Mouse (Mus musculus) urinary bladder, postnatal 25 days (tissue): ENCODE data around the gene Epsti1.
A peak's percentile ranks its signal among the peaks of the same experiment; 100 is the strongest.
"Not testable (repeated sequence)": the region's sequence is repeated elsewhere in the genome, so short reads cannot be mapped to it uniquely, and the experiment has no call there.

Source experiments
- DNase-seq: peaks from one replicate; pipeline ENCODE4 v3.0.0; 2022; ENCODE audit warnings: low spot score

Epsti1 gene

GRCm38 (mm10) chr14:77904171-77904762, at the start of gene Epsti1:
Epsti1 (plus strand) TSS chr14:77904239.
- DNase-seq, result peak; percentile 3

GRCm38 (mm10) chr14:77859894-77860293, 44.1 kb upstream of the Epsti1 start:
- no peak for DNase-seq

GRCm38 (mm10) chr14:77860841-77861560, 43.0 kb upstream of the Epsti1 start:
- DNase-seq, result no peak

GRCm38 (mm10) chr14:77864051-77864450, 40.0 kb upstream of the Epsti1 start:
- DNase-seq, result no peak

GRCm38 (mm10) chr14:77864510-77864909, 39.5 kb upstream of the Epsti1 start:
- DNase-seq, result no peak

- DNase-seq, result no peak
These were observed 36.4 kb upstream of the Epsti1 start for GRCm38 (mm10) chr14:77867601-77868000.

- DNase-seq, result no peak
These were observed 33.1 kb upstream of the Epsti1 start for GRCm38 (mm10) chr14:77870926-77871325.

- no peak for DNase-seq
These were observed 32.6 kb upstream of the Epsti1 start for GRCm38 (mm10) chr14:77871380-77871975.

GRCm38 (mm10) chr14:77874304-77875241, 29.5 kb upstream of the Epsti1 start, which contains the start of gene Dnajc15:
Dnajc15 (minus strand) TSS chr14:77875125.
- peak; percentile 90 for DNase-seq

- no peak for DNase-seq
These were observed 27.8 kb upstream of the Epsti1 start for GRCm38 (mm10) chr14:77876199-77876598.

- DNase-seq, result not testable (repeated sequence)
These were observed 26.2 kb upstream of the Epsti1 start for GRCm38 (mm10) chr14:77877876-77878275.

- no peak for DNase-seq
These were observed 22.0 kb upstream of the Epsti1 start for GRCm38 (mm10) chr14:77881998-77882397.

- DNase-seq, result no peak
These were observed 21.4 kb upstream of the Epsti1 start for GRCm38 (mm10) chr14:77882669-77883068.

GRCm38 (mm10) chr14:77886376-77886775, 17.7 kb upstream of the Epsti1 start:
- DNase-seq, result no peak

GRCm38 (mm10) chr14:77886941-77887340, 17.1 kb upstream of the Epsti1 start:
- DNase-seq, result no peak

- no peak for DNase-seq
These were observed 14.1 kb upstream of the Epsti1 start for GRCm38 (mm10) chr14:77889911-77890310.

- no peak for DNase-seq
These were observed 8.1 kb upstream of the Epsti1 start for GRCm38 (mm10) chr14:77895951-77896350.

GRCm38 (mm10) chr14:77902541-77902940, 1.5 kb upstream of the Epsti1 start:
- no peak for DNase-seq

GRCm38 (mm10) chr14:77905466-77905865, 1.4 kb downstream of the Epsti1 start:
- DNase-seq, result no peak

GRCm38 (mm10) chr14:77906586-77906985, 2.5 kb downstream of the Epsti1 start:
- no peak for DNase-seq

- no peak for DNase-seq
These were observed 11.7 kb downstream of the Epsti1 start for GRCm38 (mm10) chr14:77915776-77916175.

GRCm38 (mm10) chr14:77921641-77922040, 17.6 kb downstream of the Epsti1 start:
- no peak for DNase-seq
